Mouse (Mus musculus) A20 (cell line): Measurements from ENCODE around the gene Olfr328.
"Not testable (repeated sequence)": the region's sequence is repeated elsewhere in the genome, so short reads cannot be mapped to it uniquely, and the experiment has no call there.

Experiments
- DNase-seq: peaks from one replicate; pipeline ENCODE4 v3.0.0-alpha.2; 2011; ENCODE audit warnings: low read depth, low spot score

Olfr328 gene

GRCm38 (mm10) chr11:58555536-58555935 lies at the start of gene Olfr328:
Gene Olfr328 (minus strand): TSS chr11:58555636.
- DNase-seq: no peak

GRCm38 (mm10) chr11:58605228-58605627 lies 49.8 kb upstream of the Olfr328 start:
- DNase-seq: no peak

- DNase-seq: no peak
Observed at GRCm38 (mm10) chr11:58604688-58605087, 49.3 kb upstream of the Olfr328 start.

- no peak for DNase-seq
Observed at GRCm38 (mm10) chr11:58602800-58603560, 47.5 kb upstream of the Olfr328 start.

GRCm38 (mm10) chr11:58602062-58602461 lies 46.6 kb upstream of the Olfr328 start:
- DNase-seq: no peak

- no peak for DNase-seq
Observed at GRCm38 (mm10) chr11:58597837-58598236, 42.4 kb upstream of the Olfr328 start.

GRCm38 (mm10) chr11:58594814-58595213 lies 39.4 kb upstream of the Olfr328 start, which contains the start of gene Olfr324:
Gene Olfr324 (plus strand): TSS chr11:58595114.
- no peak for DNase-seq

GRCm38 (mm10) chr11:58588620-58589250 lies 33.3 kb upstream of the Olfr328 start:
- DNase-seq: no peak

GRCm38 (mm10) chr11:58587898-58588348 lies 32.5 kb upstream of the Olfr328 start:
- peak; percentile 47 for DNase-seq

GRCm38 (mm10) chr11:58578636-58579035 lies 23.2 kb upstream of the Olfr328 start:
- DNase-seq: no peak

- no peak for DNase-seq
Observed at GRCm38 (mm10) chr11:58577430-58577829, 22.0 kb upstream of the Olfr328 start, which contains the start of gene Olfr325. Gene Olfr325 (plus strand): TSS chr11:58577730.

- DNase-seq: no peak
Observed at GRCm38 (mm10) chr11:58570405-58570804, 15.0 kb upstream of the Olfr328 start, which contains the start of gene Olfr224. Gene Olfr224 (minus strand): TSS chr11:58570553.

- no peak for DNase-seq
Observed at GRCm38 (mm10) chr11:58546322-58546721, 9.1 kb downstream of the Olfr328 start, which contains the start of gene Olfr329-ps. Gene Olfr329-ps (minus strand): TSS chr11:58546422.

- not testable (repeated sequence) for DNase-seq
Observed at GRCm38 (mm10) chr11:58534736-58535135, 20.7 kb downstream of the Olfr328 start, which contains the start of gene Olfr330. Gene Olfr330 (minus strand): TSS chr11:58534836.

GRCm38 (mm10) chr11:58519756-58520155 lies 35.7 kb downstream of the Olfr328 start:
- not testable (repeated sequence) for DNase-seq

GRCm38 (mm10) chr11:58518916-58519315 lies 36.5 kb downstream of the Olfr328 start:
- not testable (repeated sequence) for DNase-seq

GRCm38 (mm10) chr11:58509058-58509457 lies 46.4 kb downstream of the Olfr328 start:
- not testable (repeated sequence) for DNase-seq

- DNase-seq: not testable (repeated sequence)
Observed at GRCm38 (mm10) chr11:58502472-58502871, 53.0 kb downstream of the Olfr328 start, which contains the start of gene Olfr331. Gene Olfr331 (minus strand): TSS chr11:58502572.
